Mouse (Mus musculus) kidney, embryonic 15.5 days (tissue): ENCODE data around the gene Clec18a. TPM values are rescaled to one million over a fixed set of nuclear protein-coding genes. Genes with fewer than 3 reads are reported as not detected.

Experiments used
- ATAC-seq: fragments of 200-750 bp; cut with Nextera tagmentation; replicated peaks from 2 replicates; pipeline ENCODE4 v1.8.0; 2017; ENCODE audit warnings: moderate TSS enrichment; ENCODE audit not compliant: low FRiP score
- H3K27ac ChIP-seq: fragments of 300-500 bp; sonication (generic); 2 replicates; pipeline ENCODE4 v1.5.1; 2015; ENCODE audit warnings: mild to moderate bottlenecking, inconsistent platforms
- H3K27me3 ChIP-seq: fragments of 300-500 bp; sonication (generic); 2 replicates; pipeline ENCODE4 v1.6.1; 2015; ENCODE audit warnings: inconsistent platforms
- H3K36me3 ChIP-seq: fragments of 300-500 bp; sonication (generic); 2 replicates; pipeline ENCODE4 v1.6.1; 2015; ENCODE audit warnings: inconsistent platforms
- H3K4me1 ChIP-seq: fragments of 300-500 bp; sonication (generic); 2 replicates; pipeline ENCODE4 v1.6.1; 2015; ENCODE audit warnings: inconsistent platforms
- H3K4me2 ChIP-seq: fragments of 300-500 bp; sonication (generic); 2 replicates; pipeline ENCODE4 v1.6.1; 2015; ENCODE audit warnings: moderate library complexity, mild to moderate bottlenecking, inconsistent platforms
- H3K4me3 ChIP-seq: fragments of 300-500 bp; sonication (generic); replicated peaks from 2 replicates; pipeline ENCODE4 v1.5.1; 2015; ENCODE audit warnings: mild to moderate bottlenecking, inconsistent platforms
- H3K9ac ChIP-seq: fragments of 300-500 bp; sonication (generic); 2 replicates; pipeline ENCODE4 v1.6.1; 2015; ENCODE audit warnings: mild to moderate bottlenecking, inconsistent platforms
- H3K9me3 ChIP-seq: fragments of 300-500 bp; sonication (generic); replicated peaks from 2 replicates; pipeline ENCODE4 v1.6.1; 2016; ENCODE audit warnings: inconsistent platforms
- WGBS: fragments of 180-500 bp; shearing (Covaris S2); methylation state at CpG from one replicate; pipeline ENCODE4 v1.1.7; 2015; ENCODE audit warnings: mixed read lengths; 5-methylcytosine and 5-hydroxymethylcytosine counted together
- polyA plus RNA-seq: library from polyadenylated mRNA; unstranded; fragments of >200 nt; fragmentation: Nextera tagmentation; extraction: Ambion mirVana; gene quantifications from 2 replicates; pipeline ENCODE4 v1.2.1, GENCODE M21; 2015

The Clec18a gene
- polyA plus RNA-seq, 1 experiment from 2014 or later, result 75.0 TPM

GRCm38 (mm10) chr8:111055031-111055634 is 37.1 kb downstream of the Clec18a start:
- H3K4me3 ChIP-seq, result no peak overlapping the region

GRCm38 (mm10) chr8:111053827-111054518 is 38.3 kb downstream of the Clec18a start:
- Histone ChIP-seq H3K27ac (no peak overlapping the region), H3K36me3 (peaks cover 83% of the 10 kb centered on the region), H3K4me3 (no peak overlapping the region), H3K4me1 (peaks cover 19% of the 10 kb centered on the region), H3K9ac (no peak overlapping the region), H3K4me2 (no peak overlapping the region), H3K9me3 (no peaks in the 10 kb centered on the region), H3K27me3 (no peaks in the 10 kb centered on the region)
- no peak for ATAC-seq
- WGBS, result 93% methylated on average over 12 of the region's 12 CpGs

More at GRCm38 (mm10) chr8:111055031-111055634, 37.1 kb downstream of the Clec18a start:
- Histone ChIP-seq H3K9ac (no peak overlapping the region), H3K27ac (no peak overlapping the region), H3K4me2 (no peak overlapping the region), H3K4me1 (peaks cover 23% of the 10 kb centered on the region), H3K9me3 (no peaks in the 10 kb centered on the region), H3K36me3 (peaks cover 71% of the 10 kb centered on the region), H3K27me3 (no peaks in the 10 kb centered on the region)
- ATAC-seq, result no peak
- whole genome bisulfite sequencing, result 88% methylated on average over 17 of the region's 17 CpGs

- H3K9ac ChIP-seq, result no peak overlapping the region
Observed at GRCm38 (mm10) chr8:111049106-111049505, 43.1 kb downstream of the Clec18a start.

GRCm38 (mm10) chr8:111048694-111049093 is 43.5 kb downstream of the Clec18a start:
- peaks cover 100% of the 10 kb centered on the region for H3K36me3 ChIP-seq
- no peak overlapping the region for H3K4me3 ChIP-seq
- H3K27ac ChIP-seq, result no peak overlapping the region
- H3K27me3 ChIP-seq, result no peaks in the 10 kb centered on the region
- WGBS, result 89% methylated on average over 2 of the region's 2 CpGs
- no peaks in the 10 kb centered on the region for H3K9me3 ChIP-seq
- no peak for ATAC-seq
- no peaks in the 10 kb centered on the region for H3K4me1 ChIP-seq
- H3K4me2 ChIP-seq, result no peak overlapping the region
- H3K9ac ChIP-seq, result no peak overlapping the region

More at GRCm38 (mm10) chr8:111049106-111049505, 43.1 kb downstream of the Clec18a start:
- Histone ChIP-seq H3K4me2 (no peak overlapping the region), H3K36me3 (peaks cover 100% of the 10 kb centered on the region), H3K9me3 (no peaks in the 10 kb centered on the region), H3K4me3 (no peak overlapping the region), H3K27ac (no peak overlapping the region), H3K27me3 (no peaks in the 10 kb centered on the region), H3K4me1 (no peaks in the 10 kb centered on the region)
- 96% methylated on average over 7 of the region's 7 CpGs for WGBS
- no peak for ATAC-seq

- Histone ChIP-seq H3K4me2 (no peak overlapping the region), H3K4me3 (no peak overlapping the region), H3K27ac (no peak overlapping the region), H3K9me3 (no peaks in the 10 kb centered on the region), H3K9ac (no peak overlapping the region), H3K4me1 (no peaks in the 10 kb centered on the region), H3K36me3 (peaks cover 99% of the 10 kb centered on the region), H3K27me3 (no peaks in the 10 kb centered on the region)
- ATAC-seq, result no peak
- WGBS, result 49% methylated on average over 2 of the region's 2 CpGs
Observed at GRCm38 (mm10) chr8:111044003-111044734, 48.1 kb downstream of the Clec18a start.

- ATAC-seq, result no peak
- WGBS, result 96% methylated on average over 19 of the region's 19 CpGs
- H3K4me1 ChIP-seq, result no peaks in the 10 kb centered on the region
- H3K4me2 ChIP-seq, result no peak overlapping the region
- no peaks in the 10 kb centered on the region for H3K27me3 ChIP-seq
- peaks cover 99% of the 10 kb centered on the region for H3K36me3 ChIP-seq
- H3K4me3 ChIP-seq, result no peak overlapping the region
- H3K27ac ChIP-seq, result no peak overlapping the region
- H3K9ac ChIP-seq, result no peak overlapping the region
- no peaks in the 10 kb centered on the region for H3K9me3 ChIP-seq
Observed at GRCm38 (mm10) chr8:111042546-111042945, 49.7 kb downstream of the Clec18a start.

GRCm38 (mm10) chr8:111036591-111036990 is 55.6 kb downstream of the Clec18a start:
- Histone ChIP-seq H3K36me3 (peaks cover 53% of the 10 kb centered on the region), H3K4me3 (no peak overlapping the region), H3K4me1 (peaks cover 23% of the 10 kb centered on the region), H3K9me3 (no peaks in the 10 kb centered on the region), H3K27ac (no peak overlapping the region), H3K9ac (no peak overlapping the region), H3K27me3 (0 out of 2 replicates have a peak, but pooled peaks cover 5% of the 10 kb centered on the region), H3K4me2 (no peak overlapping the region)
- no peak for ATAC-seq
- WGBS, result 94% methylated on average over 15 of the region's 15 CpGs

GRCm38 (mm10) chr8:111034276-111034675 is 58.0 kb downstream of the Clec18a start:
- 18% methylated on average over 12 of the region's 12 CpGs for WGBS
- Histone ChIP-seq H3K4me2 (peak overlapping the region; percentile 65), H3K27me3 (0 out of 2 replicates have a peak, but pooled peaks cover 11% of the 10 kb centered on the region), H3K9me3 (no peaks in the 10 kb centered on the region), H3K27ac (peak overlapping the region; percentile 90), H3K4me1 (peaks cover 23% of the 10 kb centered on the region), H3K9ac (peak overlapping the region; percentile 71), H3K36me3 (peaks cover 30% of the 10 kb centered on the region), H3K4me3 (peak overlapping the region; percentile 81)
- ATAC-seq, result no peak

- H3K36me3 ChIP-seq, result peaks cover 24% of the 10 kb centered on the region
- H3K4me3 ChIP-seq, result peak overlapping the region; percentile 81
- H3K4me1 ChIP-seq, result peaks cover 23% of the 10 kb centered on the region
- H3K9ac ChIP-seq, result peak overlapping the region; percentile 71
- peak overlapping the region; percentile 90 for H3K27ac ChIP-seq
- H3K9me3 ChIP-seq, result no peaks in the 10 kb centered on the region
- H3K4me2 ChIP-seq, result peak overlapping the region; percentile 65
- H3K27me3 ChIP-seq, result 0 out of 2 replicates have a peak, but pooled peaks cover 11% of the 10 kb centered on the region
- peak; percentile 99 for ATAC-seq
- 6% methylated on average over 37 of the region's 37 CpGs for WGBS
Observed at GRCm38 (mm10) chr8:111033482-111034215, 58.6 kb downstream of the Clec18a start.

- Histone ChIP-seq H3K36me3 (peaks cover 17% of the 10 kb centered on the region), H3K4me1 (peaks cover 25% of the 10 kb centered on the region), H3K27ac (peak within 1 kb of the TSS; percentile 90), H3K9me3 (no peaks in the 10 kb centered on the region), H3K9ac (peak within 1 kb of the TSS; percentile 71), H3K27me3 (0 out of 2 replicates have a peak, but pooled peaks cover 11% of the 10 kb centered on the region), H3K4me3 (peak within 1 kb of the TSS; percentile 81), H3K4me2 (peak within 1 kb of the TSS; percentile 65)
- WGBS, result 94% methylated on average over 7 of the region's 7 CpGs
- ATAC-seq, result no peak
Observed at GRCm38 (mm10) chr8:111032916-111033315, 59.3 kb downstream of the Clec18a start, which contains the start of gene Aars. Aars (plus strand) TSS chr8:111033144.

- H3K4me3 ChIP-seq, result no peak within 1 kb of the TSS
- H3K27me3 ChIP-seq, result 0 out of 2 replicates have a peak, but pooled peaks cover 11% of the 10 kb centered on the region
- no peaks in the 10 kb centered on the region for H3K9me3 ChIP-seq
- peaks cover 5% of the 10 kb centered on the region for H3K36me3 ChIP-seq
- 97% methylated on average over 19 of the region's 19 CpGs for WGBS
- H3K4me2 ChIP-seq, result no peak within 1 kb of the TSS
- H3K27ac ChIP-seq, result no peak within 1 kb of the TSS
- no peak for ATAC-seq
- H3K9ac ChIP-seq, result no peak within 1 kb of the TSS
- peaks cover 26% of the 10 kb centered on the region for H3K4me1 ChIP-seq
Observed at GRCm38 (mm10) chr8:111031572-111031971, 60.7 kb downstream of the Clec18a start, which contains the start of gene Ddx19b. Ddx19b (minus strand) TSS chr8:111031751.
